Mouse (Mus musculus) embryo, embryonic 10 days (tissue): ENCODE results near the gene Nnat.
A peak's percentile ranks its signal among the peaks of the same experiment; 100 is the strongest.

Experiments
- DNase-seq: peaks from one replicate; pipeline ENCODE4 v3.0.0-alpha.2; 2015; ENCODE audit warnings: low spot score

The Nnat gene

GRCm38 (mm10) chr2:157559858-157560257, at the start of gene Nnat:
Gene Nnat (plus strand): TSS chr2:157560078.
- DNase-seq = peak; percentile 92

GRCm38 (mm10) chr2:157512859-157513258, 47.0 kb upstream of the Nnat start:
- DNase-seq = no peak

- peak; percentile 55 for DNase-seq
These were observed 46.1 kb upstream of the Nnat start for GRCm38 (mm10) chr2:157513737-157514208.

- peak; percentile 33 for DNase-seq
These were observed 45.5 kb upstream of the Nnat start for GRCm38 (mm10) chr2:157514353-157514752.

- DNase-seq = no peak
These were observed 42.4 kb upstream of the Nnat start for GRCm38 (mm10) chr2:157517526-157517925.

- DNase-seq = no peak
These were observed 41.4 kb upstream of the Nnat start for GRCm38 (mm10) chr2:157518451-157518850.

GRCm38 (mm10) chr2:157519452-157519851, 40.4 kb upstream of the Nnat start:
- DNase-seq = no peak

- peak; percentile 74 for DNase-seq
These were observed 39.4 kb upstream of the Nnat start for GRCm38 (mm10) chr2:157520496-157520895.

- DNase-seq = no peak
These were observed 37.3 kb upstream of the Nnat start for GRCm38 (mm10) chr2:157522556-157522955.

GRCm38 (mm10) chr2:157530056-157530955, 29.6 kb upstream of the Nnat start:
- peak; percentile 19 for DNase-seq

GRCm38 (mm10) chr2:157531681-157532426, 28.0 kb upstream of the Nnat start:
- DNase-seq = peak; percentile 61

GRCm38 (mm10) chr2:157534163-157534562, 25.7 kb upstream of the Nnat start:
- peak; percentile 36 for DNase-seq

- peak; percentile 77 for DNase-seq
These were observed 23.3 kb upstream of the Nnat start for GRCm38 (mm10) chr2:157536476-157537081.

GRCm38 (mm10) chr2:157537118-157537517, 22.8 kb upstream of the Nnat start:
- DNase-seq = peak; percentile 36

GRCm38 (mm10) chr2:157540073-157540952, 19.6 kb upstream of the Nnat start:
- peak; percentile 12 for DNase-seq

GRCm38 (mm10) chr2:157540953-157541569, 18.8 kb upstream of the Nnat start:
- DNase-seq = peak; percentile 20

GRCm38 (mm10) chr2:157541631-157542030, 18.2 kb upstream of the Nnat start:
- no peak for DNase-seq

GRCm38 (mm10) chr2:157542415-157542814, 17.5 kb upstream of the Nnat start:
- no peak for DNase-seq

- DNase-seq = no peak
These were observed 15.5 kb upstream of the Nnat start for GRCm38 (mm10) chr2:157544333-157544888.

- DNase-seq = peak; percentile 31
These were observed 13.2 kb upstream of the Nnat start for GRCm38 (mm10) chr2:157546686-157547085.

- no peak for DNase-seq
These were observed 9.6 kb upstream of the Nnat start for GRCm38 (mm10) chr2:157550292-157550691.
